Mouse (Mus musculus) mammary gland, adult 2 months (tissue): ENCODE results near the gene Tcfl5. TPM values are rescaled to one million over a fixed set of nuclear protein-coding genes. Genes with fewer than 3 reads are reported as not detected.

Experiments used
- polyA plus RNA-seq: library from polyadenylated mRNA; depleted of rRNA; stranded (reverse); fragments of >200 nt; gene quantifications from 2 replicates; pipeline ENCODE4 v1.2.3, GENCODE M21; 2012; ENCODE audit warnings: low replicate concordance; rRNA removed

The Tcfl5 gene
- 0.14 TPM in 1 of 2 replicates, not detected in the other for polyA plus RNA-seq

GRCm38 (mm10) chr2:180642555-180643260 lies at the start of gene Tcfl5:
TSS of gene Tcfl5 (minus strand) at chr2:180642708.

GRCm38 (mm10) chr2:180597490-180597889 lies 45.0 kb downstream of the Tcfl5 start, which contains the start of gene Col9a3:
TSS of gene Col9a3 (plus strand) at chr2:180597790.

GRCm38 (mm10) chr2:180589123-180589831 lies 53.2 kb downstream of the Tcfl5 start, which contains the start of gene Ogfr:
TSS of gene Ogfr (plus strand) at chr2:180589245.

DNA sequence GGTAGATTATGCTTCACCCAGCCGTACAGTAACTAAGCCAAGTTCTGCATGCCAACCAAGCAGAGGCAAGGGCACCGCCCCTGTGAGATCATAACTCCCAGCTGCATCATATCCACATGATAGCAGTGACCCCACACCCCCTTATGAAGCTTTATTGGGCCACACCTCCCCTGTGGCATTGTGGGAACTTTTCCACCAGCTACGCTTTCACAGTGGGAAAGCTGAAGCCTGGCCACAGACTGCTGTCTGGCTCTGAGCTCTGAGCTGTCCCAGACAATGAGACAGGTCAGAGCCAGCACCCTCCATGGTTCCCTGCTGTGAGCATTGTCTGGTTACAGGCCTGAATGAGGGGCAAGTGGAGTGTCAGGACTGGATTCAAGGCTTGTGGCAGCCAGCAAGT lies 61.5 kb downstream of the Tcfl5 start, which contains the start of gene Mrgbp:
Mrgbp (plus strand) TSS at position 303 of the 400 bp plus-strand sequence.

Other genes starting within 250 kb of the Tcfl5 start
- 3.4 and 4.0 TPM in 2 replicates for gene Slco4a1, start 186.5 kb downstream of the Tcfl5 start, polyA plus RNA-seq
- not detected in 2 replicates for gene Ntsr1, start 142.7 kb downstream of the Tcfl5 start, polyA plus RNA-seq
- 24.8 and 28.3 TPM in 2 replicates for gene Mrgbp, start 61.4 kb downstream of the Tcfl5 start, polyA plus RNA-seq
- 26.0 and 34.5 TPM in 2 replicates for gene Ogfr, start 53.5 kb downstream of the Tcfl5 start, polyA plus RNA-seq
- 2.9 and 6.2 TPM in 2 replicates for gene Col9a3, start 44.9 kb downstream of the Tcfl5 start, polyA plus RNA-seq
- gene Dido1, start 67.3 kb upstream of the Tcfl5 start, polyA plus RNA-seq, result 11.9 and 18.3 TPM in 2 replicates
- gene Gid8, start 67.4 kb upstream of the Tcfl5 start, polyA plus RNA-seq, result 20.8 and 40.7 TPM in 2 replicates
- 36.7 and 46.3 TPM in 2 replicates for gene Slc17a9, start 82.6 kb upstream of the Tcfl5 start, polyA plus RNA-seq
- not detected in 2 replicates for gene Bhlhe23, start 134.2 kb upstream of the Tcfl5 start, polyA plus RNA-seq